Mouse (Mus musculus): Measurements from ENCODE around the gene Pbld1. TPM values are rescaled to one million over a fixed set of nuclear protein-coding genes. Genes with fewer than 3 reads are reported as not detected.

Pbld1 gene
- total RNA-seq, 1 experiment from 2014 or later, result 12.5 TPM

GRCm38 (mm10) chr10:63124016-63124415 lies 64.1 kb downstream of the Pbld1 start:
- no peak for ATAC-seq (replicated peaks; ENCODE audit: insufficient number of reproducible peaks, low FRiP score, low TSS enrichment, poor library complexity, severe bottlenecking)

GRCm38 (mm10) chr10:63125343-63125742 lies 65.4 kb downstream of the Pbld1 start:
- ATAC-seq (replicated peaks; ENCODE audit: insufficient number of reproducible peaks, low FRiP score, low TSS enrichment, poor library complexity, severe bottlenecking), result no peak

- ATAC-seq (replicated peaks; ENCODE audit: insufficient number of reproducible peaks, low FRiP score, low TSS enrichment, poor library complexity, severe bottlenecking), result no peak
Observed at GRCm38 (mm10) chr10:63126116-63126515, 66.2 kb downstream of the Pbld1 start.

- ATAC-seq (replicated peaks; ENCODE audit: insufficient number of reproducible peaks, low FRiP score, low TSS enrichment, poor library complexity, severe bottlenecking), result no peak
Observed at GRCm38 (mm10) chr10:63127156-63127555, 67.2 kb downstream of the Pbld1 start.

Other genes starting within 250 kb of the Pbld1 start
- gene Tet1, start 151.2 kb upstream of the Pbld1 start, total RNA-seq (2017), result 0.10 to 3.2 TPM (median 0.85 TPM) in 3 replicates
- 19.2 to 25.3 TPM (median 20.8 TPM) in 3 replicates for gene Slc25a16, start 139.5 kb upstream of the Pbld1 start, total RNA-seq (2017)
- 53.3 to 72.9 TPM (median 67.8 TPM) in 3 replicates for gene Dna2, start 113.1 kb upstream of the Pbld1 start, total RNA-seq (2017)
- 14.6 to 24.6 TPM (median 15.7 TPM) in 3 replicates for gene Rufy2, start 79.9 kb upstream of the Pbld1 start, total RNA-seq (2017)
- gene Hnrnph3, start 35.9 kb upstream of the Pbld1 start, total RNA-seq (2017), result 87.7 to 119 TPM (median 96.9 TPM) in 3 replicates
- gene Pbld2, start 35.8 kb upstream of the Pbld1 start, total RNA-seq (2017), result not detected in 3 replicates
- not detected in 3 replicates for gene Atoh7, start 39.5 kb downstream of the Pbld1 start, total RNA-seq (2017)
- gene Mypn, start 143.8 kb downstream of the Pbld1 start, total RNA-seq (2017), result 0.19 TPM in 1 of 3 replicates, not detected in the others
- gene Herc4, start 183.6 kb downstream of the Pbld1 start, total RNA-seq (2017), result 397 to 474 TPM (median 450 TPM) in 3 replicates